Mouse (Mus musculus): Measurements from ENCODE around the gene Pex13.

The Pex13 gene

GRCm38 (mm10) chr11:23665798-23666501 lies at the start of gene Pex13:
Pex13 (minus strand) TSS chr11:23665959.
- peak; percentile 97 for DNase-seq (ENCODE audit: extremely low spot score, low spot score)

GRCm38 (mm10) chr11:23712299-23712698 lies 46.5 kb upstream of the Pex13 start:
- DNase-seq (ENCODE audit: extremely low spot score, low spot score): no peak

GRCm38 (mm10) chr11:23704604-23705294 lies 39.0 kb upstream of the Pex13 start:
- DNase-seq (ENCODE audit: extremely low spot score, low spot score): no peak

- DNase-seq (ENCODE audit: extremely low spot score, low spot score): no peak
Observed at GRCm38 (mm10) chr11:23701831-23702230, 36.1 kb upstream of the Pex13 start.

GRCm38 (mm10) chr11:23699414-23700095 lies 33.8 kb upstream of the Pex13 start:
- DNase-seq (ENCODE audit: extremely low spot score, low spot score): no peak

GRCm38 (mm10) chr11:23698526-23698925 lies 32.8 kb upstream of the Pex13 start:
- no peak for DNase-seq (ENCODE audit: extremely low spot score, low spot score)

GRCm38 (mm10) chr11:23695847-23696246 lies 30.1 kb upstream of the Pex13 start:
- no peak for DNase-seq (ENCODE audit: extremely low spot score, low spot score)

GRCm38 (mm10) chr11:23693286-23693685 lies 27.5 kb upstream of the Pex13 start:
- DNase-seq (ENCODE audit: extremely low spot score, low spot score): no peak

GRCm38 (mm10) chr11:23688060-23688459 lies 22.3 kb upstream of the Pex13 start:
- no peak for DNase-seq (ENCODE audit: extremely low spot score, low spot score)

GRCm38 (mm10) chr11:23686671-23687070 lies 20.9 kb upstream of the Pex13 start:
- DNase-seq (ENCODE audit: extremely low spot score, low spot score): no peak

GRCm38 (mm10) chr11:23682561-23682960 lies 16.8 kb upstream of the Pex13 start:
- no peak for DNase-seq (ENCODE audit: extremely low spot score, low spot score)

- no peak for DNase-seq (ENCODE audit: extremely low spot score, low spot score)
Observed at GRCm38 (mm10) chr11:23680435-23680950, 14.7 kb upstream of the Pex13 start.

GRCm38 (mm10) chr11:23679044-23679642 lies 13.4 kb upstream of the Pex13 start:
- peak; percentile 63 for DNase-seq (ENCODE audit: extremely low spot score, low spot score)

GRCm38 (mm10) chr11:23676100-23676499 lies 10.3 kb upstream of the Pex13 start:
- DNase-seq (ENCODE audit: extremely low spot score, low spot score): no peak

- no peak for DNase-seq (ENCODE audit: extremely low spot score, low spot score)
Observed at GRCm38 (mm10) chr11:23672256-23672749, 6.5 kb upstream of the Pex13 start.

GRCm38 (mm10) chr11:23667128-23667527 lies 1.4 kb upstream of the Pex13 start:
- no peak for DNase-seq (ENCODE audit: extremely low spot score, low spot score)

GRCm38 (mm10) chr11:23666526-23666925 lies 767 bp upstream of the Pex13 start:
- no peak for DNase-seq (ENCODE audit: extremely low spot score, low spot score)

GRCm38 (mm10) chr11:23665311-23665786 lies 410 bp downstream of the Pex13 start, which contains the start of gene Pus10:
Pus10 (plus strand) TSS chr11:23665674.
- DNase-seq (ENCODE audit: extremely low spot score, low spot score): no peak

- DNase-seq (ENCODE audit: extremely low spot score, low spot score): no peak
Observed at GRCm38 (mm10) chr11:23664232-23664631, 1.5 kb downstream of the Pex13 start.

- DNase-seq (ENCODE audit: extremely low spot score, low spot score): no peak
Observed at GRCm38 (mm10) chr11:23657791-23658190, 8.0 kb downstream of the Pex13 start.

GRCm38 (mm10) chr11:23653666-23654065 lies 12.1 kb downstream of the Pex13 start:
- no peak for DNase-seq (ENCODE audit: extremely low spot score, low spot score)

Data from neural tube, embryonic 10.5 days (tissue).